Mouse (Mus musculus): Measurements from ENCODE around the gene Kdelr3.

Gene Kdelr3

DNA sequence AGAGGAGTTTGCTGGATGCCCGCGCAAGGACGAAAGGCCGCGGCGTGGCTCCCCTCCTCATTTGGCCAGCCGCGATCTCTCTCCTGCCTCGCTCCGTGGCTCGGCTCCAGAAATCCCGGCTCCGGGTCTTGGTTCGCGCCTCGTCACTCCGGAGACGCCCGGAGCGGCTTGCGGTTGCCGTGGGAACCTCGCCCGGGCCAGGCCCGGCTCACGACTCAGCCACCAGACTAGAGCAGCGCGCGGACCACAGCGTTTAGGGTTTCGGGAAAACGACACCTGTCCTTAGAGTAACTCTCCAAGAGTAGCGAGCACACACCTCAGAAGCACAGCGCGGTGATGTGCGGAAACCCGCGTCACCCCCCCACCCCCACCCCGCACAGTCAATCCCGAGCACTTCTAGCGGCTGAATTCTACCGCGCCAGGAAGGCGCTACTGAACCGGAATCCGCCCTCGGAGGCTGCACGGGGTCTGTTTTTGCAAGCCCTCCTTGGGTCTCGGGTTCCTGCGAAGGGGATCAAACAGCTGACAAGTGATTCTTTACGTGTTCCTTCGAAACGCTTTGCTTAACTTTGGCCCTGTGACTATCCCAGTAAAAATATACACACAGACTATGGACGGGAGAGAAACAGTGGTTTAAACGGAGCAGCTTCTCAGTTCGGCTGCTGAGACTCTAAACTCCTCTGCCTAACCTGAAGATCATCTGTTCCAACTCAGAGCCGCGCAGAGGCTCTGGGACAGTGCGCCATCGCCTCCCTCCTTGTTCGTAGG lies 4.5 kb upstream of the Kdelr3 start:
- DNase-seq, result peak; percentile 90 to 91

GRCm38 (mm10) chr15:79513940-79514339 lies 2.3 kb upstream of the Kdelr3 start:
- peak; percentile 19 to 51 for DNase-seq

DNA sequence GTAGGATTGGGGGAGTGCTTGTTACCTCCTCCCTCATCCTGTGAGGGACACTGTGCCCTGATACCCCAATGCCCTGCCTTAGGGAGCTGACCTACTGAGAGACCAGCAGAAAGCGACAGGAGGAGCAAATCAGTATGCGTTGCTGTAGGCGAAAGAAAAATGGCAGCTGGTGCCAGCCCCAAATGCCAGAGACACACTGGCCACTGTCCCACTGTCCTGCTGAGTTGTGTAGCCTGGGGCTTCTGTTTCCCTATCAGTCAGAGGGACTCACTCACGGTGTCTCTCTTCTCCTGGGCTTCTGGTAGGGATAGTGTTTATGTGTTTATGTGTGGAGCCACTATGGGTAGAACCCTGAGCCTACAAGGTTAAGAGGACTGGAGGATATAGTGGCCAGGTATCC lies 1.5 kb downstream of the Kdelr3 start:
- DNase-seq, result no peak

DNA sequence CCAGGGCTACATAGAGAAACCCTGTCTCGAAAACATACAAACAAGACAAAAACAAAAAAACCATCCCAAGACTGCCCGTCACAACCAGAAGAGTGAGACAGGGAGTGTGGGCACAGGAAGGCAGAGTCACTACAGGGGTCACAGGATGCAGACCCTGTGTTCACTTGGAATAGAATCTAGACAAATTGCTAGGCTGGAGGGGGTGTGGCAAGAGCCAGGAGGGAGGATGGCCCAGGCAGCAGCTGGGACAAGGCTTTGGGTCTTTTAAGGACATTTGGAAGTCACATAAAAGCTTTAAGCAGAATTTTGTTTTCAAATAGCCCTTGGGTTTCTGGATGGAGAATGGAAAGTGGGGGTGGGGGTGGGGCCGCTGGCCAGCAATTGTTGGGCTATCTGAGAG lies 2.4 kb downstream of the Kdelr3 start:
- no peak for DNase-seq

- DNase-seq, result peak in 1 of 2 experiments; percentile 13
These were observed 3.4 kb downstream of the Kdelr3 start for GRCm38 (mm10) chr15:79519400-79520220.

GRCm38 (mm10) chr15:79525564-79525963 lies 9.4 kb downstream of the Kdelr3 start:
- no peak for DNase-seq

DNA sequence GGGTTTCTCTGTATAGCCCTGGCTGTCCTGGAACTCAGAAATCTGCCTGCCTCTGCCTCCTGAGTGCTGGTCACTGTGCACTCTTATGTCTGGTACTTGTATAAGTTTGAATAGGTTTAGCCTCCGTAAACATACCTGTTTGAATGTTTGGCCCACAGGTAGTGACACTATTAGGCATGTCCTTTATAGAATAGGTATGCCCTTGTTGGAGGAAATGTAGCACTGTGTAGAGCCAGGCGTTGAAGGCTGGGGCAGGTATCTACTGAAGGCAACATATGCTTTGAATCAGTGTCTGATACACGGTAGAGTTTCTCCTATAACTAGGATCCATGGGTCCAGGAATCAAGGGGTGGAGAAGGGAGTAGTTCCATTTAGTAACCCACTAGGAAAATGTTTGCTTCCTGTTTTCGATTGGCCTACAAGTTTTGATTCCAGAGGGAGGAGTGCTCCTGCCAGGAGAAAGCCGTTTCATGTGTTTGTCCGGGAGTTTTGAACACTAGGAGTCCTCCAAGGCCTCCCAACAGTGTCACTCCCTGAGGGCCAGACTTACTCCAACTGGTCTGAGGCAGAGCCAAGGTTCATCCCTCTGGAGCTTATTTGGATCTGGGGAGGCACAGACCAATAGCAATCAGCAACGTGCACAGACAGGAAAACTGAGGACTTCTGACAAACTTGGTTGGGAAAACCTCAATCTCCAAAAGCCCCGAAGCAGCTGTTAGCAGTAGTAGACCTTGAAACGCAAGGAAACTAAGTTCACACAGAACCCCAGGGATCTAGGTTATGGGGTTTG lies 10.0 kb downstream of the Kdelr3 start:
- no peak for DNase-seq

- no peak for DNase-seq
These were observed 11.0 kb downstream of the Kdelr3 start for GRCm38 (mm10) chr15:79527192-79527591.

- no peak for DNase-seq
These were observed 11.9 kb downstream of the Kdelr3 start for GRCm38 (mm10) chr15:79527991-79528639.

- peak in 1 of 2 experiments; percentile 35 for DNase-seq
These were observed 13.7 kb downstream of the Kdelr3 start for GRCm38 (mm10) chr15:79529935-79530334.

- DNase-seq, result no peak
These were observed 17.6 kb downstream of the Kdelr3 start for GRCm38 (mm10) chr15:79533796-79534195.

- no peak for DNase-seq
These were observed 27.8 kb downstream of the Kdelr3 start for GRCm38 (mm10) chr15:79543968-79544367.

- DNase-seq, result no peak
These were observed 29.3 kb downstream of the Kdelr3 start for GRCm38 (mm10) chr15:79545496-79545895.

DNA sequence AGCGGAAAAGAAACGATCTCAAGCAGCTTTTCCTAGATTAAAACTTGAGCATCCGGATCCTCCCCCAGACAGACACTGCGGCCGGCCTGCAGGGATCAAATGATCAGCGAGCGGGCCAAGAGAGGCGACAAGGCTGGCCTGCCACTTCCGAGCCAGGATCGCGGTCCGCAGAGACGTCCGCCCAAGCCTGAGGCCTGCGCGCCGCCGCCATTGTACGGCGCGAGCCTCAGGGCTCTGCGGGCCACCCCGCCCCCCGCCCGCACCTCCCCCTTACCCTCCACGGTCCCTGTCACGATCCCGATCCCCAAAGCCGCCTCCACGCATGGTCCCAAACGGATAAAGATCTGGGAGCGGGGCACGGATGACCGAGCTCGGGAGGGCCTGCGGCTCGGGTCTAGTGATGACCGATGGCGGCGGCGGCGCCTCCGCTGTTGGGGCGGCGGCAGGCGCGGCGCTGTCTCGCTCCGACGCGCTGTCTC lies 29.7 kb downstream of the Kdelr3 start:
- DNase-seq, result peak; percentile 82 to 88

DNA sequence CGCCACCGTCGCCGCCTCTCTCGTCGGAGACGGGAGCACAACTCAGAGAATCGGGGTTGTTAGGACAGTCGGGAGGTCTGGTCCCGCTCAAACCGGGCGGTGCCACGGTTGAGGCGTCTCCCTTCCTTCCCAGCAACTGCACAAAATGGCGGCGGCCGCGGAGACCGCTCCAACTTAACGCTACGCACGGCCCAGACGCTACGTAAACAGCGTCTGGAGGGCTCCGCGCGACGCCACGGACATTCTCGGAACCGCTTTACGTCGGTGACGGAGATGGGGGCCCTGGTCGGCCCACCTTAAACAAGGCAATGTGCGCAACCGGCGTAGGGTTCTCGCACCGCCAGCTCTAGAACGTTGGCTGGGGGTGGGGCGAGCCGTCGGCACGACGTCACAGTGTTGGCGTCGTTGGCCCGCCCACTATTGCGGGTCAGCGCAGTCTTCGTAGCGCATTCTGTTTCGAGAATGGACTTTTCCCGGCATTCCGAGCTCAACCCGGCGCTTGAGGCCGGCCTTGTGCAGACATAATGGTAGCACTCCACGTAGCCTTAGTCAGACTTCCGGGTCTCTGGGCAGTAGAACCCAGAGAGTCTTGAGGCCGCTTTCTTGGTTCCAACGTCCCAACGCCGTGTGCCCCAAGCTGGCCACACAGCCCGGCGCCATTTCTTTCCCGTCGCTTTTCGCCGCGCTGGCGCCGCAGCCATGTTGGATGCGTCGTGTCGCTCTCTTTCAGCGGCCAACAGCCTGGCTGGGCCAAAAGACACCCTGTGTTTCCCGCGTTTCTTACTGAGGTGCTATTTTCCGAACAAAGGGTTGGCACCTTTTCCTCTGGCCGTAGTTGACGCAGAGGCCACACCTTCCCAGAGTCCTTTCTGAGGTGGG lies 30.4 kb downstream of the Kdelr3 start, which contains the start of gene Ddx17:
Gene Ddx17, minus strand, starts transcription at position 332 of the 879 bp plus-strand sequence.
- peak; percentile 98 to 99 for DNase-seq

- no peak for DNase-seq
These were observed 31.1 kb downstream of the Kdelr3 start for GRCm38 (mm10) chr15:79547289-79547820.

GRCm38 (mm10) chr15:79548226-79548625 lies 32.0 kb downstream of the Kdelr3 start:
- DNase-seq, result no peak

DNA sequence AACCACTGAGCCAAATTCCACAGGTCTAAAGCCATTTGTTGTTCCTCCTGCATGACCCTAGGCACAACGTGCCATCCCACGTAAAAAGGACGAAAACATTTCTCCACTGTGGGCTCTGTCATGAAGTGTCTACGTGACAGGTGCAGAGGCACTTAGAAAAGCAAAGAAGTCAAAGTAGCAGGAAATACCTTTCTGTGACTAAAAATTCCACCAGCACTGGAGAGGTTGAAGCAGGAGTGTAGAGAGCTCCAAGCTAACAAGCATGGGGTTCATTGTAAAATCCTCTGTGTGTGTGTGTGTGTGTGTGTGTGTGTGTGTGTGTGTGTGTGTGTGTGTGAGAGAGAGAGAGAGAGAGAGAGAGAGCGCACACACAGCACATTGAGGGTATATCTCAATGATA lies 36.4 kb downstream of the Kdelr3 start:
- no peak for DNase-seq

DNA sequence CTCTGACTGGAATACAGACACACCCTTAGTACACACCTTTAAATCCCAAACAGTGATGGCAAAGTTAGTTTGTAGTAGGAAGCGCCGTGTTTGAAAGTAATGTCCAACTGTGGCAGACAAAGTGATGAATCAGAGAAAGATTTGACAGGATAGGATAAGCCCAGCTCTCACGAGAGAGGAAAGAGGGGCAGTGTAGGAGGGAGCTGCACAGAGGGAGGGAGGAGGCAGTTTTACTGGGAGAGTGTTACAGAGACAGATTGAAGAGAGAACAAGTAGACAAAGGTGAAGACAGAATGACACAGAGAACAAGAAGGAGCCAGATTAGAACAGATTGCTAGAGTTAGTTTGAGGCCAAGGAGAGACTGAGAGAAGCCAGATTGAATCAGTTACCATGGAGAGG lies 43.4 kb downstream of the Kdelr3 start:
- DNase-seq, result no peak

DNA sequence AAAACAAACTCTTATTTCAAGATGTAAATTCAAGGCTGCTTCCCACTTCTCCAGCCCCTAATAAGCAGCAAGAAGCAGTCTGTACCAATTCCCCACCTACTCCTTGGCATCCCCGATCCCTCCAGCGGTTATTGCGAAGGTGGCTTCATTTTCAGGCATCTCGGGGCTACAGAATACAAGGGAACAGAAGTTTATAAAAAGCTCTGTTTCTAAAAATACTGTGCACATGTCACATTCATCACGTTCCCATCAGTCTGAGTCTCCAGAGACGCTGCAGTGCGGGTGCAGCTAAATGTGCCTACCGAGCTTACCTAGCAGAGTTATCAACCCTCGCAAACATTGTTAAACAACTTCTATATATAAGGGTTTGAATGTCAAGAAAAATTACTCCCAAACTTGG lies 46.2 kb downstream of the Kdelr3 start:
- DNase-seq, result no peak

Data from lung, postnatal 4 days (tissue).